Mouse (Mus musculus): ENCODE results near the gene Tubd1. TPM values are rescaled to one million over a fixed set of nuclear protein-coding genes. Genes with fewer than 3 reads are reported as not detected.
A peak's percentile ranks its signal among the peaks of the same experiment; 100 is the strongest.

Tubd1 gene
- polyA plus RNA-seq (2014; fragmentation: Nextera tagmentation; extraction: Ambion mirVana): 5.8 and 6.1 TPM in 2 replicates

GRCm38 (mm10) chr11:86544639-86545299 is at the start of gene Tubd1, which contains the start of gene Rps6kb1:
Gene Tubd1, plus strand, starts transcription at chr11:86544991.
Gene Rps6kb1, minus strand, starts transcription at chr11:86544805.
- peak; percentile 97 for ATAC-seq (ENCODE audit: low FRiP score)
- peak; percentile 100 for DNase-seq (ENCODE audit: low spot score)
- Histone ChIP-seq H3K9ac (peak within 1 kb of the TSS; percentile 83), H3K4me1 (replicated peaks; ENCODE audit: control insufficient read depth, insufficient read depth, low read length) (peaks cover 13% of the 10 kb centered on the region), H3K27me3 (ENCODE audit: control insufficient read depth, insufficient read depth, low read length) (no peaks in the 10 kb centered on the region), H3K36me3 (replicated peaks; ENCODE audit: control insufficient read depth, insufficient read depth) (no peaks in the 10 kb centered on the region), H3K27ac (peak within 1 kb of the TSS; percentile 84), H3K9me3 (ENCODE audit: control insufficient read depth, low read length) (no peaks in the 10 kb centered on the region), H3K4me2 (replicated peaks) (peak within 1 kb of the TSS; percentile 56), H3K4me3 (replicated peaks; ENCODE audit: low read length) (peak within 1 kb of the TSS; percentile 77)
- WGBS: under 1% methylated on average over 43 of the region's 43 CpGs

GRCm38 (mm10) chr11:86497356-86497755 is 47.4 kb upstream of the Tubd1 start:
- no peak overlapping the region for H3K4me3 ChIP-seq (replicated peaks; ENCODE audit: low read length)
- no peaks in the 10 kb centered on the region for H3K4me1 ChIP-seq (replicated peaks; ENCODE audit: control insufficient read depth, insufficient read depth, low read length)
- no peak for DNase-seq (ENCODE audit: low spot score)
- H3K36me3 ChIP-seq (replicated peaks; ENCODE audit: control insufficient read depth, insufficient read depth): peaks cover 61% of the 10 kb centered on the region
- no peak overlapping the region for H3K27ac ChIP-seq
- ATAC-seq (ENCODE audit: low FRiP score): no peak
- 90% methylated on average over 1 of the region's 1 CpGs for WGBS
- H3K9ac ChIP-seq: no peak overlapping the region
- H3K27me3 ChIP-seq (ENCODE audit: control insufficient read depth, insufficient read depth, low read length): no peaks in the 10 kb centered on the region
- no peaks in the 10 kb centered on the region for H3K9me3 ChIP-seq (ENCODE audit: control insufficient read depth, low read length)
- no peak overlapping the region for H3K4me2 ChIP-seq (replicated peaks)

GRCm38 (mm10) chr11:86497908-86498307 is 46.9 kb upstream of the Tubd1 start:
- H3K4me1 ChIP-seq (replicated peaks; ENCODE audit: control insufficient read depth, insufficient read depth, low read length): no peaks in the 10 kb centered on the region

GRCm38 (mm10) chr11:86500795-86501194 is 44.0 kb upstream of the Tubd1 start:
- ATAC-seq (ENCODE audit: low FRiP score): no peak

More at GRCm38 (mm10) chr11:86497908-86498307, 46.9 kb upstream of the Tubd1 start:
- Histone ChIP-seq H3K4me2 (replicated peaks) (no peak overlapping the region), H3K9me3 (ENCODE audit: control insufficient read depth, low read length) (no peaks in the 10 kb centered on the region), H3K27ac (no peak overlapping the region), H3K36me3 (replicated peaks; ENCODE audit: control insufficient read depth, insufficient read depth) (peaks cover 62% of the 10 kb centered on the region), H3K27me3 (ENCODE audit: control insufficient read depth, insufficient read depth, low read length) (no peaks in the 10 kb centered on the region), H3K9ac (no peak overlapping the region), H3K4me3 (replicated peaks; ENCODE audit: low read length) (no peak overlapping the region)
- DNase-seq (ENCODE audit: low spot score) (no peak), ATAC-seq (ENCODE audit: low FRiP score) (no peak)
- WGBS: 75% methylated on average over 3 of the region's 3 CpGs

GRCm38 (mm10) chr11:86503121-86503520 is 41.7 kb upstream of the Tubd1 start:
- DNase-seq (ENCODE audit: low spot score) (no peak), ATAC-seq (ENCODE audit: low FRiP score) (no peak)
- no peak overlapping the region for H3K4me2 ChIP-seq (replicated peaks)
- H3K27me3 ChIP-seq (ENCODE audit: control insufficient read depth, insufficient read depth, low read length): no peaks in the 10 kb centered on the region
- H3K9me3 ChIP-seq (ENCODE audit: control insufficient read depth, low read length): no peaks in the 10 kb centered on the region
- H3K27ac ChIP-seq: no peak overlapping the region
- WGBS: 92% methylated on average over 2 of the region's 2 CpGs
- H3K4me3 ChIP-seq (replicated peaks; ENCODE audit: low read length): no peak overlapping the region
- H3K36me3 ChIP-seq (replicated peaks; ENCODE audit: control insufficient read depth, insufficient read depth): peaks cover 80% of the 10 kb centered on the region
- H3K4me1 ChIP-seq (replicated peaks; ENCODE audit: control insufficient read depth, insufficient read depth, low read length): no peaks in the 10 kb centered on the region
- no peak overlapping the region for H3K9ac ChIP-seq

More at GRCm38 (mm10) chr11:86500795-86501194, 44.0 kb upstream of the Tubd1 start:
- Histone ChIP-seq H3K4me2 (replicated peaks) (no peak overlapping the region), H3K9me3 (ENCODE audit: control insufficient read depth, low read length) (no peaks in the 10 kb centered on the region), H3K9ac (no peak overlapping the region), H3K36me3 (replicated peaks; ENCODE audit: control insufficient read depth, insufficient read depth) (peaks cover 74% of the 10 kb centered on the region), H3K4me3 (replicated peaks; ENCODE audit: low read length) (no peak overlapping the region), H3K27me3 (ENCODE audit: control insufficient read depth, insufficient read depth, low read length) (no peaks in the 10 kb centered on the region), H3K4me1 (replicated peaks; ENCODE audit: control insufficient read depth, insufficient read depth, low read length) (no peaks in the 10 kb centered on the region), H3K27ac (no peak overlapping the region)
- no peak for DNase-seq (ENCODE audit: low spot score)
- WGBS: 86% methylated on average over 1 of the region's 1 CpGs

GRCm38 (mm10) chr11:86507334-86507733 is 37.5 kb upstream of the Tubd1 start:
- peaks cover 96% of the 10 kb centered on the region for H3K36me3 ChIP-seq (replicated peaks; ENCODE audit: control insufficient read depth, insufficient read depth)

GRCm38 (mm10) chr11:86507991-86508390 is 36.8 kb upstream of the Tubd1 start:
- H3K4me3 ChIP-seq (replicated peaks; ENCODE audit: low read length): no peak overlapping the region
- H3K4me2 ChIP-seq (replicated peaks): no peak overlapping the region
- 97% methylated on average over 2 of the region's 2 CpGs for WGBS
- H3K4me1 ChIP-seq (replicated peaks; ENCODE audit: control insufficient read depth, insufficient read depth, low read length): no peaks in the 10 kb centered on the region
- H3K27ac ChIP-seq: no peak overlapping the region
- DNase-seq (ENCODE audit: low spot score): no peak
- peaks cover 96% of the 10 kb centered on the region for H3K36me3 ChIP-seq (replicated peaks; ENCODE audit: control insufficient read depth, insufficient read depth)
- H3K9me3 ChIP-seq (ENCODE audit: control insufficient read depth, low read length): no peaks in the 10 kb centered on the region
- no peak overlapping the region for H3K9ac ChIP-seq
- no peak for ATAC-seq (ENCODE audit: low FRiP score)
- H3K27me3 ChIP-seq (ENCODE audit: control insufficient read depth, insufficient read depth, low read length): no peaks in the 10 kb centered on the region

More at GRCm38 (mm10) chr11:86507334-86507733, 37.5 kb upstream of the Tubd1 start:
- Histone ChIP-seq H3K9me3 (ENCODE audit: control insufficient read depth, low read length) (no peaks in the 10 kb centered on the region), H3K4me2 (replicated peaks) (no peak overlapping the region), H3K27ac (no peak overlapping the region), H3K9ac (no peak overlapping the region), H3K4me3 (replicated peaks; ENCODE audit: low read length) (no peak overlapping the region), H3K4me1 (replicated peaks; ENCODE audit: control insufficient read depth, insufficient read depth, low read length) (no peaks in the 10 kb centered on the region), H3K27me3 (ENCODE audit: control insufficient read depth, insufficient read depth, low read length) (no peaks in the 10 kb centered on the region)
- DNase-seq (ENCODE audit: low spot score) (no peak), ATAC-seq (ENCODE audit: low FRiP score) (no peak)
- WGBS: 99% methylated on average over 2 of the region's 2 CpGs

GRCm38 (mm10) chr11:86516620-86517019 is 28.2 kb upstream of the Tubd1 start:
- Histone ChIP-seq H3K36me3 (replicated peaks; ENCODE audit: control insufficient read depth, insufficient read depth) (peaks cover 87% of the 10 kb centered on the region), H3K9me3 (ENCODE audit: control insufficient read depth, low read length) (no peaks in the 10 kb centered on the region), H3K4me2 (replicated peaks) (no peak overlapping the region), H3K4me3 (replicated peaks; ENCODE audit: low read length) (no peak overlapping the region), H3K27ac (no peak overlapping the region), H3K4me1 (replicated peaks; ENCODE audit: control insufficient read depth, insufficient read depth, low read length) (no peaks in the 10 kb centered on the region), H3K27me3 (ENCODE audit: control insufficient read depth, insufficient read depth, low read length) (no peaks in the 10 kb centered on the region), H3K9ac (no peak overlapping the region)
- WGBS: 88% methylated on average over 3 of the region's 3 CpGs
- ATAC-seq (ENCODE audit: low FRiP score): no peak
- no peak for DNase-seq (ENCODE audit: low spot score)

- Histone ChIP-seq H3K4me1 (replicated peaks; ENCODE audit: control insufficient read depth, insufficient read depth, low read length) (no peaks in the 10 kb centered on the region), H3K27ac (no peak overlapping the region), H3K9ac (no peak overlapping the region), H3K36me3 (replicated peaks; ENCODE audit: control insufficient read depth, insufficient read depth) (peaks cover 87% of the 10 kb centered on the region), H3K4me3 (replicated peaks; ENCODE audit: low read length) (no peak overlapping the region), H3K9me3 (ENCODE audit: control insufficient read depth, low read length) (no peaks in the 10 kb centered on the region), H3K4me2 (replicated peaks) (no peak overlapping the region), H3K27me3 (ENCODE audit: control insufficient read depth, insufficient read depth, low read length) (no peaks in the 10 kb centered on the region)
- ATAC-seq (ENCODE audit: low FRiP score) (no peak), DNase-seq (ENCODE audit: low spot score) (no peak)
- WGBS: 86% methylated on average over 3 of the region's 3 CpGs
Observed at GRCm38 (mm10) chr11:86517229-86517628, 27.6 kb upstream of the Tubd1 start.
